Mouse (Mus musculus) left cerebral cortex, postnatal 36 days (tissue): ENCODE data around the gene Pax2. TPM values are rescaled to one million over a fixed set of nuclear protein-coding genes. Genes with fewer than 3 reads are reported as not detected.
A peak's percentile ranks its signal among the peaks of the same experiment; 100 is the strongest.
"Not testable (repeated sequence)": the region's sequence is repeated elsewhere in the genome, so short reads cannot be mapped to it uniquely, and the experiment has no call there.

ENCODE experiments used
- DNase-seq, 2 experiments: peaks; one replicate each; pipeline ENCODE4 v3.0.0; 2021 to 2022; ENCODE audit warnings: low spot score in 2 of 2, mixed read lengths in 1 of 2
- intact Hi-C: fragments of 180-260 bp; cut with DNase I; formaldehyde crosslinking; loops from one replicate; pipeline ENCODE4 v1.15.1; 2025
- total RNA-seq, 2 experiments: library from RNA; stranded (reverse); gene quantifications; 2 replicates each; pipeline ENCODE4 v1.2.3; 2021

Pax2 gene
- total RNA-seq, 2 experiments from 2014 or later: 0.16 to 0.32 TPM

DNA sequence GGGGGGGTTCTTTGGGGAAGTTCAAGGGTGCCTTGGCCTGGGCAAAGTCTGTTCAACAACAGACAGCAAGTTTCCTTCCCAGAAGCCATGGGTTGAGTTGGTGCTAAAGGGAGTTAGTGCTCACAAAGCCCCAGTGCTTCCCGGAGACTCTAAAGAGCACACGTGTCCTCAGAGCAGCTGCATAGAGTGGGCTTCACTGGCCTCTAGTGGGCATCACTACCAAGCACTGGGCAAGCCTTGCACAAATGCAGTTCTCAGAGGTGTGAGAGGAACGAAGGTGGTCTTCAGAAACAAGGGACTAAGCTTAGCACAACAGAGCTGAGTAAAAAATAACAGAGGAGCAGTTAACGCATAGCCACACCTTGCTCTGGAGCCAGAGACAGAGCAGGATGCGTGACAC lies 66.5 kb downstream of the Pax2 start:
- DNase-seq: no peak
- intact Hi-C loops: no loop called here

DNA sequence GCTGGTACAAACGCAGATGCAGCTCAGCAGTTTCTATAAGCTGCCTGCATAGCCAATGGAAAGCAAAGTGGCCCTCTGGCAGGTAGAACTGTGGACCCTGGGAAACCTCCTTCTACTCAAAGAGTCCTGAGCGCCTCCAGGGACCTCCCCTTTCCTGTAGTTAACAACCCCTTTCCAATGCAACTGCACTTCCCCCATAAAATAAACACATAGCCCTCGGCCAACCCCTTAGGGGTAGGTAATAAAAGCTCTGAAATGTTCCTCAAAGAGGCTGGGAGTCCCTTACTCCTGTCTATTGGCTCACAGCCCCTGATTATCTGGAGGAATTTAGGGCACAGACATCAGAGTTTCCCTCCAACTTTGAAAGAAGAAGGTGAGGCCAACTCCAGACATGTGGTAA lies 67.8 kb downstream of the Pax2 start:
- intact Hi-C loops: no loop called here
- DNase-seq: no peak

DNA sequence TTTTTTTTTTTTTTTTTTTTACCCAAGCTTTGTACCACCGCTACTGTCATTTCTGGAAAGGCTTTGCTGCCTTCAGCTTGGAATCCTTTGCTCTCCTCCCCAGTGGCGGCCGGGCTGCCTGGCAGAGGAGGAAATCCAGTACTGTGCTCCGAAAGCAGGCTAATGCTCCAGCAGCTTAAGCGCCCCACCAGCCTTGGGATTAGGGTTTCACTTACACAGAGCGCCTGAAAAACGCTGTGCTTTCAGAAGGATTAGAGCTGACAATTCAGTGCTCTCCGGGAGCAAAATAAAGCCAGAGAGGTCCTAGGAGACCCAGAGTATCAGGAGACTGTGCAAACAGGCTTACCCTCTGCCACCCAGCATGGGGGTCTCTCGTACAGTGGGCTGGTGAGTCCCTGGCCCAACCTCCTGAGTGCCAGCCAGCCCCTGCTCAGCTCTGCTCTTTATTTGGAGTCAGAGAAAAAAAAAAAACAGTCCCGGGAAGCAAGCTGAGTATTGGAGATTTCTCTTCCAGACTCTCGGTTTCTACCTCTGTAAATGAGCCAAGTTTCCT lies 69.4 kb downstream of the Pax2 start:
- DNase-seq: no peak
- intact Hi-C loops: no loop called here

DNA sequence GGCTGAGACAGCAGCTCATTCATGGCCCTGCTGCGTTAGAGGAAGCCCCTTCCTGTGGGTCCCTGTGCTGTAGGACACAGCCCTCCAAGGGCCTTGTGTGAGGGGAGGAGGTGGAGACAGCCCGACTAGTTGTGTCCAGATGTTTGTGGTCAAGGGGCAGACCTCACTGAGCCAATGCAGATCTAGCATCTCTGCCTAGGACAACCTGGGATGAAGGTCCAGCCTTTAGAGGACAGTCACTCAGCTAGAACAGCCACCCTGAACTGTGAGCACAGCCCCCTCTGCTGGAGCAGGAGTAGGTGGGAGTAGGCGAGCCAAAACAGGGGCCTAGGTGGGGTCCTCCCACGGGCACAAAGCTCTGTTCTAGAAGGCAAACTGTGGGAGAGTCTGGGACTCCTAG lies 70.0 kb downstream of the Pax2 start:
- DNase-seq: no peak
- intact Hi-C loops: no loop called here

DNA sequence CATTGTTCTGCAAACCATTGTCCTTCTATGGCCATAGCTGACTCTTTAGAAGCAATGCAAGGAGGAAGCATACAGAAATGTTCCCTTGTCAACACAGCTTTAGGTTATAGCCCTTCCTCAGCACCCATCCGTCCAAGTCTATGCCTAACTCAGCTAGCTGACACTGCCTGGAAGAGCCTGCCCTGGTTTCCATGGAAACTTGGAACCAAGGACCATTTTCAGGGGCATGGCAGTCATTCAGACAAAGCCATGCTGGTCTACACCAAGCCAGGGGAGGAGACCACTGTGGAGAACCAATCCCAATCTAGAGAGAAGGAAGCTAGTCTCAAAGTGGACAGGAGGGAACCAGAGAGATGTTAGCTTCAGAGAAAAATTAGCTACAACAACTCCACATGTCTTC lies 77.5 kb downstream of the Pax2 start:
- no peak for DNase-seq
- intact Hi-C loops: no loop called here

DNA sequence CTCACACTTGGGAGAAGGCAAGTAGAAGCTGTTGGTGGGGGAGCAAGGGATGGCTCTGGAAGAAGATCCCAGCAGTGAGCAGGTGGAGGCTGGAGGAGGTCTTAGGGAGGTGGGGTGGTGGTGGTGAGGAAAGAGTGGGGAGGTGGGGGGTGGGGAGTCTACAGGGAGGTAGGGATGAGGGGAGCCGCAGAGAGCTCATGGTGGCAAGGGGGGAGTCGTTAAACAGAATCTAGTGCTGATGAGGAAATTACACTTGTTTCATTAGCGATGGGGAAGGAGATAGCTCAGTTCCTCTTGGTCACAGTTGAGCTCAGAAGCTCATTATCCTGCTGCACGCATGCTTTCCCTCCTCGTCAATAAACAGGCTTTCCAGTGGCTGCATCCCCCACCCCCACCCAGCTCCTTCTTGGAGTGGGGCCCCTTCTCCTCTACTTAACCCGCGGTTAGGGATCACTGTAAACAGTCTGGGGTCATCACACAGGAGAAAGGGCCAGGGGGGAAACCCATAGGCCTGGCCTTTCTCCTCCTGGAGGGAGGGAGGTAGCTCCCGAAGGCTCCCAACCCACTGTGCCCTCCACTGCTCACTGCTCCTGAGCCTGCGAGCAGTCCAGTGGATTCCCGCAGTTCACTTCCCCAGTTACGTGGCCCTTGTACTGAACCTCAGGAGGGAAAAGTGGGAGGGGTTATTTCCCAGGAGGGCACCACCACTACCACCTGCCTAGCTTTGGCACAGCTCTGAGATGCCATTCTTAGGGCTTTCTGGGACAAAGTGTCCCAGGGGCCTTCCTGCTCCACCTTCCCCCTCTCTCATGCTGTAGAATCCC lies 78.6 kb downstream of the Pax2 start:
- intact Hi-C loops: loop anchor here (5.0 kb wide), 1 partner anchor 92 kb away; no protein-coding TSS in a partner anchor
- no peak for DNase-seq

DNA sequence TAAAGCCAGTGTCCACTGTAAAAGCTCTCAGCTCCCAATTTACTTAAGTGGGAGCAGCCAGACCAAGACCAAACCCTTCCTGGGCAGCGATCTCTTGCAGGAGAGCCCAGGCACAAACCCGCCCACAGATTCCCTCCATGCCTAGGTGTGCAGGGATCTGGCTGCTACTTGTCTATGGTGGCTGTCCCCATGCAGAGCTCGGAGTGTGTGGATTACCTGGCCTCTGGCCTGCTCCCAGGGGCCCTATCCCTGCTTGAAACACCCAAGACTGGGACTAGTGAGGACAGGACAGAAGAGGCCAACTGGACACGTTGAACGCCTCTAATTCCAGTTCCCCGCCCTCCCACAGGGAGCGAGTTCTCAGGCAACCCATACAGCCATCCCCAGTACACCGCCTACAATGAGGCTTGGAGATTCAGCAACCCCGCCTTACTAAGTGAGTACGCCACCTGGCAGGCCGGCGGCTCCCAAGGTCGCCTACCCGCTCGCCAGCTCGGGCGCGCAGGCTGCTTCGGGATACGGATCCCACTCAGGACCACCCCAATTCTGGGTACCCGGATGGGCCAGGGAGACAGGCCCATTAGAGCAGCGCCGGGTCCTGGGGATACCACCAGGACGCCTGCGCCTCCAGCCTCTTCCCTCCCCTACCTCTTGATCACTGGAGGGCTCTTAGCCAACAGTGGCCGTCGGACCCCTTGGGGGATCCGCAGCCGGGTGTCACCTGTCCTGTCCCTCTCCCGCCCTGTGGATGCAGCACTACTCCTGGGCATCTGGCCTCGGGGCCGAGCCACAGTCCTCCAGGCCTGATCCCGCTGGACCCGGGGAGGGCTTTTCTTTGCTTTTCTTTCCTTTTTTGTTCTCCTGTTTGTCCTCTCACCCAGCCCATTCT lies 79.4 kb downstream of the Pax2 start:
- intact Hi-C loops: loop anchor here (5.0 kb wide), 1 partner anchor 93 kb away; no protein-coding TSS in a partner anchor
- DNase-seq: peak in 1 of 2 experiments; percentile 8

DNA sequence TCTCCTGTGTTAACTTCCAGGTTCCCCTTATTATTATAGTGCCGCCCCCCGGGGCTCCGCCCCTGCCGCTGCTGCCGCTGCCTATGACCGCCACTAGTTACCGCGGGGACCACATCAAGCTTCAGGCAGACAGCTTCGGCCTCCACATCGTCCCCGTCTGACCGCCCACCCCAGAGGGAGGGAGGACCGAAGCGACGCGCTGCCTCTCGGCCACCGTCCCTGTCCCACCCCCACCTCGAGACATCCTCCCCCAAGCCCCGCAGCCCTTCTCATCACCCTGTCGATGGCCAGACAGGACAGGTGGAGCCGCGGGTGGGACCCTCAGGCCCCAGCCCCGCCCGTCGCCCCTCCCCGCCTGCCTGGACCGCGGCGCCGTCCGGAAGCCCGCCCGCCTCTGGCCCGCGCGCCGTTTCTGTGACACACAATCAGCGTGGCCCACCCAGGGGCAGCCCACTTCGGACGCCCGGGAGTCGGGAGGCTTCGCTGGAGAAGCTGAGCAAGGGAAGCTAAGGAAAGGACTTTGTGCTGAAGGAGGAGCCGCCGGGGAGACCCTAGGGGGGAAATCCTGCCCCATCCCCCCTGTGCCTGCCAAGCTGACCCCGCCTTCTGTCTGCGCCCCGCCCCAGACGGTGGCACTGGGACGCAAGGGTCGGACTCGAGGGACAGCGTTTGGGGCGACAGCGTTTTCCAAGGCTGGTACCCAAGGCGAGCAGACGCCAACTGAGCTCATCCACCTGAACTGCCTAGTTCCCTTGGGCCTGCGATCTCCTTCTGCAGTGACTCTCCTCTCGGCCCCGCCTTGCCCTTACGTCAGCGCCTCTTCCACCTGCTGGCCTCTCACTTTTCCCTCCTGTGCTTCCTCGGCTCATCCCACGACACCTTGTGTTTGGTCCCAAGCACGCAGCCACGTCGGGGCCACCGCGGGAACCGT lies 80.4 kb downstream of the Pax2 start:
- intact Hi-C loops: loop anchor here (5.0 kb wide), 1 partner anchor 94 kb away; no protein-coding TSS in a partner anchor
- peak; percentile 6 to 7 for DNase-seq

DNA sequence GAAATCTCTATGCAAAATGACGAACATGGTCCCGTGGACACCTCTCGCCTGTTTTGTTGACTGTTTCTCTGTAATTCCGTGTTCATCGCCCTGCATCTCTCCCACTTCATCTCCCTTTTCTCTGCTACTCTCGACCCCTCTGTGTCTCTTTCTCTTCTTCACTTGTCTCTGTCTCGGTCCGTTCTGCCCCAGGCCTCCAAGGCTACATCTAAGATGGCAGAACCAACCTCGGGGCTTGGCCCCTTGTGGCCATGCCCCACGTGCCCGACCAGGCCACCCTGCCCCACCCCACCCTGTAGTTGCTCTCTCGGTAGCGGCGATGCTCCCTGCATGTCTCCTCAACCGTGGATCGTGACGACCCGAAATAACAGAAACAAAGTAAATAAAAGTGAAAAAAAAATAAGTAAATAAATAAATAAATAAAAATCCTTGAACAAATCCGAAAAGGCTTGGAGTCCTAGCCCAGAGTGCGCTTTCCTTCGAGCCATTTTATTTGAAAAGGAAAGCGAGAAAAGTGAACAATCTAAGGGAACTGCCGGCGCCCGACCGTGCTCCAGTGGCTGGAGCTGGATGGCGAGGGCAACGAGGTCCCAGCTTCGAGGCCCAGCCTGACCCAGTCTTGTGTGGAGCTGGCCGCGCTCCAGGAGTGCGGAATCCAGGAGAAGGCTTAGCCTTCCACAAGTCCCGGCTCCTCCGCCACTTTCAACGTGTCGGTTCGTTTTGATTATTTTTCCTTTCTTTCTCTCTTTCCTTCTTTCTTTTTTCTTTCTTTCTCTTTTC lies 81.8 kb downstream of the Pax2 start:
- no peak for DNase-seq
- intact Hi-C loops: loop anchor here (5.0 kb wide), 1 partner anchor 95 kb away; no protein-coding TSS in a partner anchor

DNA sequence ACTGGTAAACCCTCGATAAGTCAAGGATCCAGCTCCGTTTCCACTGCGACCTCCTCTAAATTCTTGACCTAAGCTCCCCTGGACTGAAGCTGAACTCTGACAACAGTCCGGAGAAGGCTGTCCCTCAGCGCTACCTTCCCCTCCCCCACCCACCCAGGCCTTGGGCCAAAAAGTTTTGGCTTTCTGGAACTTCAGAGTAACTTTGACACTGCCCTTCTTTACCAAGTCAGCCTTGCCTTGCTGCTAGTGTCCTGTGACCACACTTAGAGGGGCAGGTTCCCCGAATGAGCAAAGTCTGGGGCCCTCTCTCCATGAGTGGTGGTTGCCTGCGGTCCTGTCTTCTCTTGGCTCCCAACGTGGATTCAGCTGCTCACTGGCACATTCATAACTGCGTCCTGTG lies 82.5 kb downstream of the Pax2 start:
- intact Hi-C loops: loop anchor here (5.0 kb wide), 1 partner anchor 96 kb away; no protein-coding TSS in a partner anchor
- DNase-seq: no peak

DNA sequence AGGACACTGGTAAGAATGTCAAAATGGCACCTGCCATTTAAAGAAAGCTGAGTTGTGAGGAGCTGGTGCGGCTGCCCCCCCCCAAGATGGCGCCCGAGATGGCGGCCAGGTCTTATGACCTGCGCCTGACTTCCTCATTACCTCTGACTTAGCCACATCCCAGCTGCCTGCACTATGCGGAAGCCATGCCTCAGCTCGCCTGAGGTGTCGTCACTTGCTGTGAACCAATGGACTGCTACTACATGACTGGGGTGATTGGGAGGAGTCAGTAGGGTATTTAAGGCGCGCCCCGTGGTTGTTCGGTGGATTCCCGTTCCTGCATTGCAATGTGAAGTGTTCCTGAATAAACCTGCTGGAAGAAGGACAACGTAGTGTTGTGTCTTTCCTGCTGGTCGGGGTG lies 86.8 kb downstream of the Pax2 start:
- DNase-seq, intact Hi-C loops: not testable (repeated sequence)

DNA sequence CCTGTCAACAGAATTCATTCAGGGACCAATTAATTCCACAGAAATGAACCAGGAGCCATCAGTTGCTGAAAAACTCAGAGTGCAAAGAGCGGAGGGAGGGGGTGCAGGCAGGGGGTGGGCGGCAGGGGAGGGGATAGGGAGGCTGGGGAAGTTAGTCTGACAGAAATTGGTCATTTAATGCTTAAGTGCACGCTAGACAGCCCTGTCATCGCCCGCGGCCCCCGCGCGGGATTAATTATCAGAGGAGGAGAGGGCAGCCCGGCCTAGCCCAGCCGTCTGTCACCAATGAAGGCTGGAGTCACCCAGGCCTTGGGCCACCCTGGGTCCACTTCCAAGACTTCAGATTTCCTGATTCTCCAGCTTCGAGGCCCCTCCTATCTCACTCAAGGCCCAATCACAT lies 93.6 kb downstream of the Pax2 start:
- no peak for DNase-seq
- intact Hi-C loops: no loop called here

DNA sequence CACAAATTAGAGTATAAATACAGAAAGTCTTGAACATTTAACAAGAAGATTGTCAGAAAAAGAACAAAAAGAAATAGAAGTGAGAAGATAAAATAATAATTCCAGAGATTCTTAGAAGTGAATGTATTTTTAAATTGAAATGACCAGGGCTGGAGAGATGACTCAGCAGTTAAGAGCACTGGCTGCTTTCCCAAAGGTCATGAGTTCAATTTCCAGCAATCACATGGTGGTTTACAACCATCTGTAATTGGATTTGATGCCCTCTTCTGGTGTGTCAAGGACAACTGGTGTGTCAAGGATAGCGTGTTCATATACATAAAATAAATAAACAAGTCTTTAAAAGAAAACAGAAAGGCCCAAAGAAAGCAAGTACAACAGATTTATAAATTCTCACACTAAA lies 102.8 kb downstream of the Pax2 start:
- no peak for DNase-seq
- intact Hi-C loops: no loop called here

DNA sequence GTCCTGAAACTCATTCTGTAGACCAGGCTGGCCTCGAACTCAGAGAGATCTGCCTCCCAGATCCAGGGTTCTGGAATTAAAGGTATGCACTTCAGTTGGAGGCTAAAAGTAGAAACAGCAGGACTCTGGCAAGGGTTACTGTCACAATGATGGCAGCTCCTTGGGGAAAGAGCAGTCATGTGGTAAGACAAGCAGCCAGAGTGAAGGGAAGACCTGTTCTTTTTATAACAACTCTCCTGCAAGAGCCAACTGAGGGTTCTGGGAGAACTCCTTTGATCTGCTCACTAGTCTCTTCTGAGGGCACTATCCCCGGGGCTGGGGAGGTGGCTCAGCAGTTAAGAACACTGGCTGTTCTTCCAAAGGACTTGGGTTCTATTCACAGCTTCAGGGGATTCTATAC lies 112.9 kb downstream of the Pax2 start:
- DNase-seq: no peak
- intact Hi-C loops: no loop called here

DNA sequence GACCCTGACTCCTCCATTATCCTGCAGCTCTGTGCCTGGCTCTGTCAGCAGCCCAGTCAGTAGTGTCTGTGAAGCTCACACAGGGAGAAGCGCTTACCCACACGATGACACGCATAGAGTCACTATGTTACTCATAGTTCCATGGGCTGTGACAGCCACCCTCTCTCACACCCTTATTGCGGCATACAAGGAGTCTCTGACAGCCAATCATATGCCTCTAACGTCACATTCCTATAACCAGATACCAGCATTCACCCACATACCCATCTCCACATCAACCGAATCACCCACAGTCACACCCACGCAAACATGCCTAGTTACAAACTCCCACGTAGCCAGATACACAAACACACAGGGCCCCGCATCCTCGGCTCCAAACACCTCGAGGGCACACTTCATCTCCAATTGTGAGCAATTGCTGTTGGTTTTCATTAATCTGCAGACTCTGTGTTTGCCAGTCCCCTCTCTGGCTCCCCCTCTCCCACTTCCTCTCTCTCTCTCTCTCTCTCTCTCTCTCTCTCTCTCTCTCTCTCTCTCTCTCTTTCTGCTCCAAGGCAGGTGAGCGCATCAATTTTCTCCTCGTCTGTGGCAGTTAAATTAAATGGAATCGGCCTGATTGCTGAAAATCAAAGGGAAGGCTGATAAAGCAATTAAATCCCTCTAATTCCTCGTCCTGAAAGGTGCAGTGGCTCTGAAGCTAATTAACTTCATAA lies 118.5 kb downstream of the Pax2 start:
- no peak for DNase-seq
- intact Hi-C loops: no loop called here

DNA sequence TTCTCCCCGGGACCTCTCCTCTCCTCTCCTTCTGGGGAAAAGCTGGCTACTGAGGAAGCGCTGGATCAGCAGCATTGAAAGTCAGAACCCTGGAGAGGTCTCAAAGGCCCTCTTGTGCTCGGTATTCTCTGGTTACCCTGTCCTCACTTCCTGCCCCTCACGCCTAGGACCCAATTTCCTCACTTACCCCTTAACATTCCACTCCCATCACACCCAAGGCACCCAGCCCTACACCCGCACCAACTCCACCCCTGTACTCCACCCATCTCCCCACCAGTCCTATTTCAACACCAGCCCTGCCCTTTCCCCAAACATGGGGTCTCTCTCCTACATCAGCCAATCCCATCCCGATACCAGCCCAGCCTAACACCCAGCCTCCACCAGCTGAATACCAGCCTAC lies 119.1 kb downstream of the Pax2 start:
- intact Hi-C loops: no loop called here
- DNase-seq: no peak

DNA sequence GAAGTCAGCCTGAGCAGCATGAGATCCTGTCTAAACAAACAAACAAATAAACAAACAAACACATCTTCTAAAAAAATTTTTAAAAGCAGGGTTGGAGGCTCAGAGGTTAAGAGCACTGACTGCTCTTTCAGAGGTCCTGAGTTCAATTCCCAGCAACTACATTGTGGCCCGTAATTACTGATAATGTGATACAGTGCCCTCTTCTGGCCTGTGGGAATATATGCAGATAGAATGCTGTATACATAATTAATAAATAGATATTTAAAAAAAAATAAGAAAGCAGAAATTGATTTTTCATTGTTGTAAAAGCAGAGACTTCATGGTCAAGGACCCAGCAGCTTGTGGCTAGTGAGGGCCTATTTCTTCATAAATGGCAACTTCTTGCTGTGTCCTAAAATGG lies 119.9 kb downstream of the Pax2 start:
- no peak for DNase-seq
- intact Hi-C loops: no loop called here

DNA sequence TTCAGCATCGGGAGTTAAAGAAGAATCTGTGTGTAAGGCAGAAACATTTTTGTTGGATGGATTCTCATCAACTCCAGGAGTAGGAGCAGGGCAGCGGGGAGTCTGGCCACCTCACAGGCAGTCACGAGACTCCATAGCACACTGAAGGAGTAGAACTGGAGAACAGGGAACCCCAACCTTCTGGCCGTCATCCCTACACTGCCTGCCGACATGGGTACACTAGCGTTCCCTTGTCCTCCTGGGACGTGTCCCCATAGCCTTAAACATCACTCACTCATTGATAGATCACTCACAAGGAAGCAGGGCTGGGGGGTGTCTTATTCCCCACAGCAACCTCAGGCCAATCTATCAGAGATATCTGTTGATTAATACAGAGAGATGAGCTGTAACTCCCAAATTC lies 120.7 kb downstream of the Pax2 start:
- intact Hi-C loops: no loop called here
- no peak for DNase-seq
